Mouse (Mus musculus) c-Kit-positive CD71-positive TER-119-negative erythroid progenitor cells, embryonic 14.5 days (primary cell): ENCODE measurements around the gene Lpcat1.

ENCODE experiments used
- DNase-seq: peaks from one replicate; pipeline ENCODE4 v3.0.0-alpha.2; 2013; ENCODE audit warnings: low read depth

Lpcat1 gene

GRCm38 (mm10) chr13:73446943-73447342 is 20.1 kb upstream of the Lpcat1 start:
- no peak for DNase-seq

GRCm38 (mm10) chr13:73447478-73447877 is 19.5 kb upstream of the Lpcat1 start:
- DNase-seq: no peak

DNA sequence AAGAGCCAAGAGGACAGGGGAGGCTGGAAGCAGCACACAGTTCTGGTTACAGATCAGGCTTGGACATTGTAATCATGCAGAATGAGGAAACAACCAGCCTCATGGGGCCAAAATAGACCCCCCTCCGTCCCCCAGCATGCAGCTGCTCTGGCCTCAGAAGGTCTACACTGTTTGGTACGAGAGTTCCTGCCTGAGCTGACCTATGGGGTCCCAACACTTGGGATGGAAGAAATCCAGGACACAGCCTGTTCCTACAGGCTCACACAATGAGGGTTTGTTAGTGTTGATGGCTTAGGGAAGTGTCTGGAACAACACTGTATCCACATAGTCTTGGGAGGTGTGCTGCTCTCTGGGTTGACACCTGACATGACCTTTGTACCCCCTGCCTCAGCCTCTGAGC is 18.8 kb upstream of the Lpcat1 start:
- no peak for DNase-seq

GRCm38 (mm10) chr13:73448723-73449122 is 18.3 kb upstream of the Lpcat1 start:
- DNase-seq: no peak

DNA sequence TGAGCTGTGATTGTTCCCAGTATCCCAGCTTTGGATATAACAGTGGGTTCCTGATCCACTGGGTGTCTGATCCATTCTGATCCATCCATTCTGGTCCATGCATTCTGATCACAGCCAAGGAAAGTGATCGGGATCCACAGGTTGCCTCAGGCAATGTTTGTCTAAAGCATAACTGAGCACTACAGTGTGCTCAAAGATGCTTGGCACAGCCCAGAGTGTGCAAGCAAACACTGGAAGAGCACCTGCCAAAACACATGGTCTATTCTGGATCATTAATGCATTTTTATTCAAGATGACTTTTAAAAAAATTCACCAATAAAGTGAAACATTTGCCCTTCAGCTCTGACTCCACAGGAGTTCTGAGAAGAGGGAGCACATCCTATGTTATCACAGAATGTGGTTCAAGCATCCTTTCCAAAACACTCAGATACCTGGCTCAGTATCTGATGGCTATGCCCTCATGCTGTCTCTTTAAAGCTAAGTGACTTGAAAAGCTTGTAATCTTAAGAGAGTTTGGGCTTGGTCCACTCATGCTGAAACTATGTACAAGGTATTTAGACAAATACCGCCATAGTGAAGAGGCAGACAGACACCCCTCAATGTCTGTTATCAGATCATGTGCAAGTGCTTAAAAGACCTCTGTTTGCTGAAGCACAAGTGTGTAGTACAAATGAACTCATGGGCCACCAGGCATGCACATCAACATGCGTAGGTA is 13.3 kb upstream of the Lpcat1 start:
- no peak for DNase-seq

DNA sequence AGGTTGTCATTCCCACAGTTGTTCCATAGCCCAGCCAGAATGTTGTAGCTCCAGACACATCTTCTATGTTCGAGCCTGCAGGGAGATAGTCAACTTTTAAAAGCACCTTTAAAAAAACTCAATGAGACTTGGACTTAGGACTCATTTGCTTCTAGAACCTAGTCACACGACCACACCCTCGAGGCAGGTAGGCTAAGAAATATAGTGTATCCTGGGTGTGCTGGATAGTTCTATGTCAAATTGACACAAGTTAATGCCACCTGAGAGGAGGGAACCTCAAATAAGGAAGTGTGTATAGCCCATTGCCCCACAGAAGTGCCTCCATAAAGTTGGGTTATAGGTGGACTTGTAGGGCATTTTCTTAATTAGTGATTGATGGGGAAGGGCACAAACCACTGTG is 11.7 kb upstream of the Lpcat1 start:
- no peak for DNase-seq

- DNase-seq: no peak
These were observed 9.7 kb upstream of the Lpcat1 start for GRCm38 (mm10) chr13:73457301-73457700.

DNA sequence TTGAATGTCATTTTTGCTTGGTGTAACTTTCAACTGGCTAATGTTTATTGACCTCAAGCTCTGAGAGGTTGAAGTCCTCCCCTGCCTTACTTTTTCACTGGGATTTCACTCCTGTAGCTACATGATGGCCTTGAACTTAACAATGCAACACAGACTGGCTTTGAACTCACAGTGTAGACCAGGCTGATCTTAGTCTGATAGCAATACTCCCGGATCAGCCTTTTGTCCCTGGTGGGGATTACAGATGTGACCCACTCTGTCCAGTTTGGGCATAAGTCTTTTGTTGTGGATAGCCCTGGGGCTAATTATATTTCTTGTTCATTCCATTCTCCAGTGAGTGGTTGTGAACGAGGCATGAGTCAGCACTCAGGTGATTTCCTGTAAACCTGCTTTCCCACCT is 9.3 kb upstream of the Lpcat1 start:
- no peak for DNase-seq

GRCm38 (mm10) chr13:73458719-73459118 is 8.3 kb upstream of the Lpcat1 start:
- no peak for DNase-seq

DNA sequence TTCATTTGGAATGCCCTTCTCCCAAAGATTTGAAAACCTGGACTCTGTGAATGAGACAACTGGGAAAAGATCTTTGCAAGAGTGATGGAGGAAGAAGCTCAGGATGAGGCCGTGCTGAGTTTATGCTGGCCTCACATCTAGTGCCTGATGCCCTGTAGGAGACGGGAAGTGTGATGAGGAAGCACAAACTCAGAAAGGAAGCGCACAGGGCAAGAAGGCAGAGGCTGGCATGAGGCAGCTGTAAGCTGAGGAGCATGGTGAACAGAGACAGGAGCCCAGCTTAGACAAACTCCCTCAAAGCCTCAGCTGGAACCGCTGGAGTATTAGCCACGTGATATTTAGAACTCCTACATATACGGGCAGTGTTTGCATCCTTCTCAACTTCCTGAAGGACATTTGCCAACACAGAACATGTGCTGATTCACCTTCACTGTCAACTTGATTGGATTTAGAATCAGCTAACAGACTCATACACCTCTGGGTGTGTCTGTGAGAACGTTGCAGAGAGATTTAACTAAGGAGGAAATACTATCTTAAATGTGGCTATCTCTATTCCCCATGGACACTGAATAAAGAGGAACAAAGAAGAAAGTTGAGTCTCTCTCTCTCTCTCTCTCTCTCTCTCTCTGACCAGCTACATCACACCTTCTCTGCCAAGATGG is 7.7 kb upstream of the Lpcat1 start:
- DNase-seq: no peak

DNA sequence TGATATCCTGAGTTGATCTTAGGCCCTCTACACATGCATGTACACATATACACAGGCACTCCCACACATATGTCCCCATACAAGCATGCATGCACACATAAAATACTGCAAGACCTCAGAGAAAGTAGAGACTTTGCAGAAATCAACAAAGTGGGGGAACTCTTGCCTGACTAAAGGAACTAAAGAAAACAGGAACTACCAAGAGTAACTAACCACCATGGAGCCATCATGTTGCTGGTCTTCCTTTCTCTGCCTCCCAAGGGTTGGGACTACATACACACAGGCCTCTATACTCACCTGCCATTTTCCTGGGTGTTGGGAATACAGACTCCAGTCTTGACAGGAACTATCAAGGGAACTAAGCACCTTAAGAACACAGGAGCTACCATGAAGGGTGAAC is 5.4 kb upstream of the Lpcat1 start:
- DNase-seq: no peak

DNA sequence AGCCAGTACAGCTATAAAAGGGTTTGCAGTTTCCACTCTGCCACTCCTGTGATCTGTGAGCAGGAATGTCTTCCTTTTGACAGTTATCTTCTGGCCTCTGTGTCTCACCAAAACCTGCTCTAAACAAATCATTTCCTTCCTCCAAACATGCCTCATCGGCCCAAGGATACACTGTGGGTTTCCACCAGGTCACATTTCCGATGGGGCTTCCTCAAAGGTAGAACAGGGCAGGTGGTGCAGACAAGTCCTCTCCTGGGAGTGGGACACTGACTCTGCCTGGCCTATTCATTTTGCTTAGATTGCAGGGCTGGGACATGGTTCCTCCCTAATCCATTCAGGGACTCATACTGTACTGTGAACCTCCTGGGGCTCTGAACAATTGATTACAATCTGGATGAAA is 1.8 kb upstream of the Lpcat1 start:
- no peak for DNase-seq

DNA sequence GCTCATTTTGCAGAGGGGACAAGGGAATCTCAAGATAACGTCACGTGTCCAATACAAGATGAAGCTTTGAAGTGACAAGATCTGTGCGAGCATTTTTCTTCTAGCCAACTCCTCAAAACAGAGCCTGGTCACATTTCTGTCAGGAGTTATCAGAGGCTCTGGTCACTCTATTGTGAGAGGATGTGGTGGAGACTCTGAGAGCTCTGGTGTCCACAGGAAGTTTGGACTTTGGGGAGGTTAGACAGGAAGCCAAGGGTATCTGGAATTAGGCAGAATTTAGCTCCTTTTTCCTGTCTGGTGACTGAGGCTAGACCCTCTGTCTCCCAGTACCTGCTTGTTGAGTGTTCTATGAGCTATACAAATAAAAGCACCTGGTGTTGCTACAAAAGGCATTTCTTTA is 586 bp upstream of the Lpcat1 start:
- DNase-seq: no peak

GRCm38 (mm10) chr13:73467421-73468237 is 632 bp downstream of the Lpcat1 start:
- DNase-seq: no peak

GRCm38 (mm10) chr13:73468834-73469233 is 1.8 kb downstream of the Lpcat1 start:
- DNase-seq: no peak

GRCm38 (mm10) chr13:73469257-73469967 is 2.4 kb downstream of the Lpcat1 start:
- no peak for DNase-seq

DNA sequence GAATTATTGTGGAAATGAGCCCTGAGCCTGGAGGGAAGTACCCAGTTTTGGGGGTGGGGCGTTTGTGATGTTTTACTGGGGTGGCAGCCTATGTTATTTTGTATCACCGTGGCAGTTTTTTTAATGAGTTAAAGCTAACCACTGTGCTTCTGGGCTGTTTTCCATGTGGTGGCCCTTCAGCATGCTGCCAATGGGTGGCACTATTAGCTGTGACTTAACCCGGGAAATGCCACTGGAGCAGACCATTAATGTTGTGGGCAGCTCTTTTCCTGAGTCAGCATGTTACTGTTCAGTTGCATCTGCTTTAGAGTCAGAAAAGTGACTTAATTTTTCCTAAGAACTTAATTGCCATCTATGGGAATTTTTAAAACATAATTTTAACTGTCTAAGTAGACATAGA is 5.5 kb downstream of the Lpcat1 start:
- no peak for DNase-seq

DNA sequence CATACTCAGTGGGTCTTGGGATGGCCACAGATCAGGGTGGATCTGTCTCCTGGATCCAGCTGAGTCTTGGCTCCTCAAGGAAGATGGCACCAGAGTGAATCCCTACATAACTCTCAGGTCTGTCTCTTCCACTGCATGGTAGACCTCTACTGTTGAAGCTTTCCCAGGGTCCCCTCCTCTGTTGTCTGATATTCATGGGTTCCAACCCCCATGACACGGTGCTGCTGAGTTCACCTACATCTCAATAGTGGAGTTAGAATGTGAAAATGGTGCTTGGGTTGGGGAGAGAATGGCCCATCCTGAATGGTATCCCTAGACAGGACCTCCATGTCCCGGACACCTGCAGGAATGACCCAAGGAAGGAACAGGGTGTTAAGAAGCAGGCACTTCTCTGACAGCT is 6.7 kb downstream of the Lpcat1 start:
- DNase-seq: no peak

DNA sequence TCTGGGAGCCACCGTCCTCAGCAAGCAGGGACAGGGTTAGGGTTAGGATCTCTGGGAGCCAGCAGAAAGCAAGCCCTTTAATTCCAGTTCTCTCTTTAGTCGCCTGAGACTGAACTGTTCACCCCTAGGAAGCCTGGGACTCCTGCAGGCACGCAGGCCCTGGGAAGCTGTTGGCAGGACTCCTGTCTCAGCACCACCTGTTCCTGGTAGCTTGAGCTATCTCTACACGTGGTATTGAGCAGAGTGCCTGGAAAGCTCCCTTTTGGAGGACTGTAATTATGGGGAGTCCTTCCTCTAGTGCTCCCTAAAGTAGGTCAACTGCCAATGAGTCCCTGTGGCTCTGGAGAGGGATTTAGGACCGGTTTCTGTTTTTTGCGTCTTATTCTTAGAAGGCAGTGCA is 7.2 kb downstream of the Lpcat1 start:
- no peak for DNase-seq

- DNase-seq: peak; percentile 93
These were observed 8.3 kb downstream of the Lpcat1 start for GRCm38 (mm10) chr13:73475058-73475980.

DNA sequence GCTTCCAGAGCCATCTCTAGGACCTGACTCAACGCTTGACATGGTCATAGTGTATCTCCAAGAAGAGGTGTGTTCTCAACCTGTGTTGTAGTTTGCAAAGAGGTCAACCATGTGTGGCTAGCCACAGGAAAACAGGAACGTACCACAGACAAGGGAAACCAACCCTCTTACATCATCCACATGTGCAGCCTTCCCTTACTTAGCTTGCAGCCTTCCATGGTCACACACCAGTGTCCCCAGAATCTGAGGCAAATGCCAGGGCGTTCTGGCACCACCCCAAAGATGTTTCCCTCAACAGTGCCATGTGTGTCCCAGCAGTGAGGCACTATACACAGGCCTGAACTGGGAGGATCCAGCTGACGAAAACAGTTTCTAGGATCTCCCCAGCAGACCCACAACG is 9.3 kb downstream of the Lpcat1 start:
- DNase-seq: no peak
